Mouse (Mus musculus): ENCODE measurements around the gene Rin3.
A peak's percentile ranks its signal among the peaks of the same experiment; 100 is the strongest.

The Rin3 gene

GRCm38 (mm10) chr12:102422065-102422464 is 139.2 kb downstream of the Rin3 start:
- DNase-seq (ENCODE audit: low read depth), result no peak

GRCm38 (mm10) chr12:102422623-102423320 is 139.9 kb downstream of the Rin3 start:
- DNase-seq (ENCODE audit: low read depth), result no peak

DNA sequence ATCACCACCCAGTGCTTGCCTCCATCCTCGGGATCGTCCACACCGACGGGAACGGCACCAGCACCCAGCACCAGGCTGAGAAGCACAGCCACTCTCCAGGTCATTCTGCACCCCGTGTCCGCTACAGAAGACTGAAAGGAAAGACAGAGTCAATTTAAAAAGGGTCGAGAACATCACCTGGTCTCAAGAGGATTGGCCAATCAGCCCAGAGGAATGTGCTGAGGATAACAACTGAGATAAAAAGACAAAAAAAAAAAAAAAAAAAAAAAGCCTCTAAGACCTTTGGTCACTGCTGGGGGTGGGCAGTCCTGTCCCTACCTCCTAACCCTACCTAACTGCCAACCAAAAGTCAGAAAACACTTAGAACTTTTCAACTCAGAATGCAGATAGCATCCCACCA is 140.8 kb downstream of the Rin3 start:
- no peak for DNase-seq (ENCODE audit: low read depth)

GRCm38 (mm10) chr12:102424456-102424855 is 141.6 kb downstream of the Rin3 start:
- no peak for DNase-seq (ENCODE audit: low read depth)

GRCm38 (mm10) chr12:102425048-102425578 is 142.3 kb downstream of the Rin3 start:
- no peak for DNase-seq (ENCODE audit: low read depth)

DNA sequence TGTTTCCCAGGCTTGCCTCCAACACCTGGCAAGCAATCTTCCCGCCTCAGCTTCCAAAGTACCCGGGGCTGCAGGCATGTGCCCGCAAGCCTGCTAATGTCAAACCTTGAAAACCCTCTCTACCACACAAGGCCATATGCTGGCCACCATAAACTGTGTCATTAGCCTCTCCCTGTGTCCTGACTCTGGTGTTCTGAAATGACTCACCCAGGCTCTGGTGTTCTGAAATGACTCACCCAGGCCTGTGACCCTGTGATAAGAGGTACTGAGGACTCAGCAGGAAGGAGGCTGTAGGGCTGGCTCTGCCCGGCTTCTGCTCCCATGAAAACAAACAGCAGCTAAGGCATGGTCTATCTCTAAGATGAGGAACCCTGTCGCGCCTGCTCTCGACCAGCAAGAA is 143.4 kb downstream of the Rin3 start:
- DNase-seq (ENCODE audit: low read depth), result no peak

- no peak for DNase-seq (ENCODE audit: low read depth)
Measured at GRCm38 (mm10) chr12:102429656-102430055, 146.8 kb downstream of the Rin3 start.

- no peak for DNase-seq (ENCODE audit: low read depth)
Measured at GRCm38 (mm10) chr12:102430228-102430627, 147.4 kb downstream of the Rin3 start.

DNA sequence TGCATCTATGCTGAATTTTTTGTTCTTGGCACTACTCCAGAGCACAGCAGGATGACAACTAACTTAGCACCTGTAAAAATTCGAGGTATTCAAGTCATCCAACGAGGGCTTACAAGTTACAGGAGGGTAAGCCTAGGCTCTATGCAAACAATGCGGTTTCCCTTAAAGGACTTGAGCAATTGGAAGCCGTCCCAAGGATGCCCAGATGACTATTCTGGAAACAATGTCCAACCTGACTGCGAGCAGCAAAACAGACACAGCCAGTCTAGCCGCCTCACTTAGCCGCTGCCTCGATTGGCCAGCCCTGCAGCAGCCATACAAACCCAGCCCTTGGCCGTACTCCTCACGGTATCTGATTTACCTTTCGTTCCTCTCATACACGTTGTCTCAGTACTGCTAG is 149.4 kb downstream of the Rin3 start:
- no peak for DNase-seq (ENCODE audit: low read depth)

- no peak for DNase-seq (ENCODE audit: low read depth)
Measured at GRCm38 (mm10) chr12:102434107-102434506, 151.3 kb downstream of the Rin3 start.

- no peak for DNase-seq (ENCODE audit: low read depth)
Measured at GRCm38 (mm10) chr12:102436939-102437526, 154.2 kb downstream of the Rin3 start.

GRCm38 (mm10) chr12:102437952-102438351 is 155.1 kb downstream of the Rin3 start:
- DNase-seq (ENCODE audit: low read depth), result no peak

- no peak for DNase-seq (ENCODE audit: low read depth)
Measured at GRCm38 (mm10) chr12:102438983-102439631, 156.3 kb downstream of the Rin3 start.

- DNase-seq (ENCODE audit: low read depth), result peak; percentile 90
Measured at GRCm38 (mm10) chr12:102439632-102440023, 156.8 kb downstream of the Rin3 start, which contains the start of gene Lgmn. Gene Lgmn (minus strand): TSS chr12:102439813.

Measured in c-Kit-positive CD71-negative TER-119-negative erythroid progenitor cells, embryonic 14.5 days (primary cell).